Mouse (Mus musculus): Measurements from ENCODE around the gene Pcolce2. TPM values are rescaled to one million over a fixed set of nuclear protein-coding genes. Genes with fewer than 3 reads are reported as not detected.

Pcolce2 gene
- polyA plus RNA-seq, 1 experiment from 2014 or later = 0.91 TPM

DNA sequence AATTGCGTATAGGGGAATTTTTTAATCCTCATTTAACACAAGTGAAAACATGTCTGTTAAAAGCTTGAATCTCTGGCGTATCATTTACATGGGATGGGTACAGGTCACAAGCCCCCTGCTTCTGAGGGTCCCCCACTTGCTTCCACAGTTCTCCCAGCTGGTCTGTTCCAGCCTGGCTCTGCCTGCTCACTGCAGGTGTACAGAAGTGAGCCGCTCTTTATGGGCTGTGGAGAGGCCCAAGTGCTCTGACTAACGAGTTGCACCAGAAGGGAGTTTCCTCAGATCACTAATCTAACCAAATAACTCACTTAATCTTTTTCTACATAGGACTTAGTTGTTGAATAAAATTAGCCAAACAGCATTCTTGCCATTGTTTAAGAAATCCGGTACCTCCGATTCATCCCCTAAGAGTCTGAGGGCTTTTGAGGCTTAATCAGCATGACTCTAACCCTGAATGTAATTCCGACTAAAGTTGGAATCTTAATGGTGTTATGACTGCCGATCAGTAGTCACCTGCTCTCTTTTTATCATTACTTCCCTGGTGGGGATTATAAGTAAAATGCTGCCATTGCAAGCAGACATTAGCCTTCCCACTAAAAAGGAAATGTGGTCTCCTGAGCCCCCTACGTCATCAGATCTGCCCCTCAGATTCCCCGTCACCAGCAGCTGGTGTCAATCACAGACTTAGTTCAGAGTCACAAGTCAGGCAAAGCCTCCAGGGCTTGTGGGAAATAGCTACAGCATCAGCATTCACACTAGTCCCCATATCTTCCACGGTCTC, 48.4 kb downstream of the Pcolce2 start:
- H3K27ac ChIP-seq (replicated peaks) = no peak overlapping the region
- H3K4me1 ChIP-seq = no peaks in the 10 kb centered on the region
- no peaks in the 10 kb centered on the region for H3K27me3 ChIP-seq (replicated peaks)
- no peak overlapping the region for H3K9ac ChIP-seq
- H3K36me3 ChIP-seq = no peaks in the 10 kb centered on the region
- ATAC-seq (ENCODE audit: extremely low read depth, insufficient number of reproducible peaks, low FRiP score, low TSS enrichment) = no peak
- no peak overlapping the region for H3K4me3 ChIP-seq
- H3K4me2 ChIP-seq = no peak overlapping the region
- WGBS = 71% methylated on average over 11 of the region's 11 CpGs
- H3K9me3 ChIP-seq = no peaks in the 10 kb centered on the region

DNA sequence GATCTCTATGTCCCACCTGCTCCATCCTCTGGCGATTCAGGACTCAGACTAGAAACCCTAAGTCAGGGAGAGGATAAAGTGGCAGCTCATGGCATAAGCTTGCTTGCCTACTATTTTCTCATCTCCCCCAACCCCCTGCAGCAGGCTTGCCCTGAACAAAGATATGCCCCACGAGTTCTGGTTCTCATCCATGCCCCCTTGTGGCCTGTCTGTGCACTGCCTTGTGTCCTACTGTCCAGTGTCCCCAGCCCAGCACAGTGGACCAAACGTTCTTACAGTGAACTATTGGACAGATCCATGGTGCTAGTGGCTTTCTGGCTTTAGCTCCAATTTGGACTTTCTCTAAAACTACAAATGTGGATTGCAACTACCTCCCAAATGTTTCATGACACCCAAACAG, 50.7 kb downstream of the Pcolce2 start:
- Histone ChIP-seq H3K36me3 (no peaks in the 10 kb centered on the region), H3K4me2 (no peak overlapping the region), H3K4me1 (no peaks in the 10 kb centered on the region), H3K4me3 (no peak overlapping the region), H3K9me3 (no peaks in the 10 kb centered on the region), H3K9ac (no peak overlapping the region), H3K27me3 (replicated peaks) (no peaks in the 10 kb centered on the region), H3K27ac (replicated peaks) (no peak overlapping the region)
- 53% methylated on average over 3 of the region's 3 CpGs for WGBS
- no peak for ATAC-seq (ENCODE audit: extremely low read depth, insufficient number of reproducible peaks, low FRiP score, low TSS enrichment)

DNA sequence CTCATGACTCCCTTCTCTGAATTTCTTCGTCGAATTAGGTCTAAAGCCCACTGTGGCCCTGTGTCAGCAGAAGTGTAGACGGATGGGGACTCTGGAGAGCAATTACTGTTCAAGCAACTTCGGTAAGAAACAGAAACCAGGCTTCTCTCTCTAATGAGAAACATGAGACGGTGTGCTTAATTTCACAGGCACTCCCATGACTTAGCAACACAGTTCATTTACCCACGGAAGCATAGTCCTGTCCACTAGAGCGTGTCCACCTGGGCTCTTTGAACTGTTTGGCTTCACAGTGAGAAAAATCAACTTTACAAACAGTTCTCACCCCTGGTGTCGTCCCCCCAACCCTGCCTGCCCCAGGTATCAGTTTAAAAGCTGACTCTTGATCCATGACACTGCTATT, 55.4 kb downstream of the Pcolce2 start:
- WGBS = 64% methylated on average over 8 of the region's 8 CpGs
- Histone ChIP-seq H3K9ac (no peak overlapping the region), H3K36me3 (no peaks in the 10 kb centered on the region), H3K9me3 (no peaks in the 10 kb centered on the region), H3K27me3 (replicated peaks) (no peaks in the 10 kb centered on the region), H3K4me1 (0 out of 2 replicates have a peak, but pooled peaks cover 4% of the 10 kb centered on the region), H3K27ac (replicated peaks) (no peak overlapping the region), H3K4me2 (no peak overlapping the region), H3K4me3 (no peak overlapping the region)
- ATAC-seq (ENCODE audit: extremely low read depth, insufficient number of reproducible peaks, low FRiP score, low TSS enrichment) = no peak

DNA sequence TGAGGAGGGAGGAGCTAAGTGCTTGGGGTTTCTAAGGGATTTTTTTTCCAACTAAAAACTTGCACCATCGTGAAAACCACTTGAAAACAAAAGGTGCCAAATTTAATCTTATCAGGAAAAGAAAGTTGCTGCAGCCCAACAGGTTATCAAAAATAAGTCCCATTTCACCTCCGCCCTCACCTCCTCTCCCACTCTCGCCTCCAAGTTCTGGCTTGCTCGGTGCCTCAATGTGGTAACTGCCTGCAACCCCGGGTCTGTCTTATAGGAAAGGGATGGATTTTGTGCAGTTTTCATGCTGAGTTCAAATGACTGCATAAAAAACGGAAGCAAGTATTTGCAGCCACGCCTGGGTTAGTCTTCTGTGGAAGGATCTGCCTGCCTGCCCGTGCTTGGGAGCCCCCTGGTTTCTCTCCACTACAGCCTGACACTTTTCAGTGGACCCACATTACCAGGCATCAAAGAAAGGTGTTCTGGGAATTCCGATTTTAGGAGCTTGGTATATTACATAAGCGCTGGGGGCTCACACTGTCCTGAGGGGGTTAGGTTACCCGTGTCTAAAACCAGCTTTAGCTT, 56.2 kb downstream of the Pcolce2 start:
- Histone ChIP-seq H3K4me1 (0 out of 2 replicates have a peak, but pooled peaks cover 4% of the 10 kb centered on the region), H3K4me2 (peak overlapping the region; percentile 14), H3K27ac (replicated peaks) (no peak overlapping the region), H3K36me3 (no peaks in the 10 kb centered on the region), H3K9me3 (no peaks in the 10 kb centered on the region), H3K4me3 (no peak overlapping the region), H3K9ac (no peak overlapping the region), H3K27me3 (replicated peaks) (no peaks in the 10 kb centered on the region)
- WGBS = 63% methylated on average over 11 of the region's 11 CpGs
- no peak for ATAC-seq (ENCODE audit: extremely low read depth, insufficient number of reproducible peaks, low FRiP score, low TSS enrichment)

DNA sequence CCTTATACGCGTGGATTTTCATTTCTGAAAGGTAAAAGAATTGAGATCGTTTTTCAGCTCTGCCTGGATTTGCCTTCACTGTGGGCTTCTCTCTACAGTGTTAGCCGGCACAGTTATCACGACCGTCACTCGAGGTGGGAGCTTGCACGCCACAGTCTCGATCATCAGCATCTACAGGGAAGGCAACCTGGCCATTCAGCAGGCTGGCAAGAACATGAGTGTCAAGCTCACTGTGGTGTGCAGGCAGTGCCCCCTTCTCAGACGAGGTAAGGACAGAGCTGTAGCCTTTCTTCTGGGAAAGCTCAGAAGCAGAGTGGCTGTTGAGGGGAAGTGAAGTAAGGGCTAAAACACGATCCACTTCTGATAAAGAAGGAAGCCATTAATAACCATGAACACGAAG, 57.1 kb downstream of the Pcolce2 start:
- WGBS = 53% methylated on average over 12 of the region's 12 CpGs
- H3K4me2 ChIP-seq = peak overlapping the region; percentile 14
- no peak for ATAC-seq (ENCODE audit: extremely low read depth, insufficient number of reproducible peaks, low FRiP score, low TSS enrichment)

DNA sequence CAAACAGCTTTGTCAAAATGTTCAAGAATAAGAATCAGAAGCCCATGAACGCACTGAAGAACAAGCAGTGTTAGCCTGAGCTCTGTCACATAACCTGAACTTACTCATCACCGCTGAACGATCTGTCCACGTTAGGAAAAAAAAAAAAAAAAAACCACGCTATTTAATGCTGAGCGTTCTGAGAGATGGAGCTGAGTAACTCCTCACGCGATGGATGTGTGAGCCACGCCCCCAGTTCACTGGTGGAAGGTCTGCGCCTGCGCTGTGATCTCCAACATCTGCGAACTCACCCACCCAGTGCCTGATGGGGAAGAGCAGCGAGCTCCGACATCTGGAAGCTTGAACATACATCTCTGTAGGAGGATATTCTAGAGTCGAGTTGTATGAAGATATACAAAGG, 57.6 kb downstream of the Pcolce2 start:
- no peak overlapping the region for H3K4me3 ChIP-seq
- H3K27ac ChIP-seq (replicated peaks) = no peak overlapping the region
- H3K4me1 ChIP-seq = 0 out of 2 replicates have a peak, but pooled peaks cover 4% of the 10 kb centered on the region
- no peaks in the 10 kb centered on the region for H3K9me3 ChIP-seq
- WGBS = 85% methylated on average over 15 of the region's 15 CpGs
- no peak overlapping the region for H3K9ac ChIP-seq
- no peak for ATAC-seq (ENCODE audit: extremely low read depth, insufficient number of reproducible peaks, low FRiP score, low TSS enrichment)
- no peak overlapping the region for H3K4me2 ChIP-seq
- no peaks in the 10 kb centered on the region for H3K27me3 ChIP-seq (replicated peaks)
- no peaks in the 10 kb centered on the region for H3K36me3 ChIP-seq

More for the DNA sequence above, 57.1 kb downstream of the Pcolce2 start:
- H3K4me1 ChIP-seq = 0 out of 2 replicates have a peak, but pooled peaks cover 4% of the 10 kb centered on the region
- H3K27me3 ChIP-seq (replicated peaks) = no peaks in the 10 kb centered on the region
- H3K36me3 ChIP-seq = no peaks in the 10 kb centered on the region
- H3K4me3 ChIP-seq = no peak overlapping the region
- 0 out of 2 replicates have a peak overlapping the region, but pooled peaks have one; percentile 6 for H3K9ac ChIP-seq
- no peak overlapping the region for H3K27ac ChIP-seq (replicated peaks)
- no peaks in the 10 kb centered on the region for H3K9me3 ChIP-seq

DNA sequence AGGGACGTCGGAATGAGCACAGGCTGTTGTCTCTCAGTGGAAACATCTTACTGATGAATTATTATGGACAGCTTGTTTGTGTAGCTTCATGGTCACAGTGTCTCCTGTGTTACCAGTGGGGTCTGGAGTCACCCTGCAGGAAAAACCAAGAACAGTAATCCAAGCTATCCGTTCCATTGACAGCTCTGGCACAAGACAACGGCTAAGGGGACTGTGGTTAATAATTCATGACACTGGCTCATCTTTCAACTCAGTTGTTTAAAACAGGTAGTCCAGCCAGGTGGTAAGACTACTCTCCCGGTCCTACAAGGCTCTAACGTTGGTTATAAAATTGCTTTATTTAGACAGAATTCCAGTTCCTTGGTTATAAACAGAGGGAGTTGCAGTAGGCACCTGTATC, 59.2 kb downstream of the Pcolce2 start:
- WGBS = 66% methylated on average over 6 of the region's 6 CpGs
- Histone ChIP-seq H3K27me3 (replicated peaks) (no peaks in the 10 kb centered on the region), H3K27ac (replicated peaks) (no peak overlapping the region), H3K9me3 (no peaks in the 10 kb centered on the region), H3K4me1 (0 out of 2 replicates have a peak, but pooled peaks cover 4% of the 10 kb centered on the region), H3K4me3 (no peak overlapping the region), H3K9ac (no peak overlapping the region), H3K4me2 (no peak overlapping the region), H3K36me3 (no peaks in the 10 kb centered on the region)
- ATAC-seq (ENCODE audit: extremely low read depth, insufficient number of reproducible peaks, low FRiP score, low TSS enrichment) = no peak

DNA sequence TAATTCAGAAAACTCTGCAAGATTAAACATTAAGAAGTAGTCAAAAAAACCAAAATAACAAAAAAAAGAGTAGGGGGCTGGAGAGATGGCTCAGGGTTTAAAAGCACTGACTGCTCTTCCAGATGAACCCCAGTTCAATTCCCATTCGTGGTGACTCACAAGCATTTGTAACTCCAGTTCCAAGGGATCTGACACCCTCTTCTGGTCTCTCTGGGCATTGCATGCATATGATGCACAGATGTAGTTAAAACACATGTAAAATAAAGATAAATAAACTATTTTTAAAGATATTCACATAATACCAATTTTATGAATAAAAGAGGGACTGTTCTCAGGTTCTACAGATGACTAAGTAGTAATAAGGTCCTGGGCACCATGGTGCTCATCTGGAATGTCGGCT, 60.4 kb downstream of the Pcolce2 start:
- no peak for ATAC-seq (ENCODE audit: extremely low read depth, insufficient number of reproducible peaks, low FRiP score, low TSS enrichment)
- no peaks in the 10 kb centered on the region for H3K27me3 ChIP-seq (replicated peaks)
- H3K36me3 ChIP-seq = no peaks in the 10 kb centered on the region
- H3K9ac ChIP-seq = no peak overlapping the region
- H3K9me3 ChIP-seq = no peaks in the 10 kb centered on the region
- no peak overlapping the region for H3K4me3 ChIP-seq
- H3K27ac ChIP-seq (replicated peaks) = no peak overlapping the region
- 57% methylated on average over 2 of the region's 2 CpGs for WGBS
- H3K4me2 ChIP-seq = no peak overlapping the region
- 0 out of 2 replicates have a peak, but pooled peaks cover 4% of the 10 kb centered on the region for H3K4me1 ChIP-seq

DNA sequence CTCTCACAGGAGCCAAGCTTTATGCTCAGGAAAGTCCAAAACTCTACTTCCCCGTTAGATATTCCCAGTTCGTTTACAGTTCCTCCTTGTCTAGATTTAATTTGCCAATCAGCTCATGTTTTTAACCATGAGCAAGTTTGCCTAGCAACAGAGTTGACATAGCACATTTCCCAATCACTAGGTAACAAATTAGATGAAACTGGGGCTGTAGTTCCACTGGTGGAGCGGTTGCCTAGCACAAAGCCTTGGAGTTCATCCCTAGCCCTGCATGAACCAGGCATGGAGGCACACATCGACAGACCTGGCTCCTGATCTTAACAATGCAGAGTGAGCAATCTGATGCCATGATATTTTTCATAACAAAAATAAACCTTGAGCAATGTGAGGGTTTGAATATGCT, 61.9 kb downstream of the Pcolce2 start:
- no peaks in the 10 kb centered on the region for H3K9me3 ChIP-seq
- ATAC-seq (ENCODE audit: extremely low read depth, insufficient number of reproducible peaks, low FRiP score, low TSS enrichment) = no peak
- H3K4me3 ChIP-seq = no peak overlapping the region
- H3K27me3 ChIP-seq (replicated peaks) = no peaks in the 10 kb centered on the region
- 72% methylated on average over 4 of the region's 4 CpGs for WGBS
- no peak overlapping the region for H3K27ac ChIP-seq (replicated peaks)
- no peaks in the 10 kb centered on the region for H3K36me3 ChIP-seq
- no peak overlapping the region for H3K9ac ChIP-seq
- H3K4me1 ChIP-seq = 0 out of 2 replicates have a peak, but pooled peaks cover 4% of the 10 kb centered on the region
- H3K4me2 ChIP-seq = no peak overlapping the region

DNA sequence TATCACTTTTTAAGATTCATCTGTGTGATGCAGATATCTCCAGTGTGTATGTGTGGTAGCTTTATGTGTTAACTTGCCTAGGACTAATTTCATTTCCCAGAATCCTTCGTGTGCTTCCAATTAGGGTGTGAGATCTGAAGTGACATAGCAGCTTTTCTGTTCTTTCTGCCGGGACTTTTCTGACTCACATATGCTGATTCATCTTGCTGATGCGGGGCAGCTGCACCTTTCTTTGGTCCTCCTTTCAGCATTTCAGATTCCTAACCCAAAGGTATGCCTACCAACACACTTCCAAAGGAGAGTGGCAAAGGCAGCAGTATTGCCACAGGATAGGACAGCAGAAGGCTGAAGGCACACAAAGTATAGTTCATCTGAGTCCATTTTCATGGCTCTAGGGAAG, 66.7 kb downstream of the Pcolce2 start:
- Histone ChIP-seq H3K4me1 (no peaks in the 10 kb centered on the region), H3K9me3 (no peaks in the 10 kb centered on the region), H3K27ac (replicated peaks) (no peak overlapping the region), H3K36me3 (peaks cover 14% of the 10 kb centered on the region), H3K4me3 (no peak overlapping the region), H3K4me2 (no peak overlapping the region), H3K9ac (no peak overlapping the region), H3K27me3 (replicated peaks) (no peaks in the 10 kb centered on the region)
- ATAC-seq (ENCODE audit: extremely low read depth, insufficient number of reproducible peaks, low FRiP score, low TSS enrichment) = no peak
- WGBS = 73% methylated on average over 3 of the region's 3 CpGs

DNA sequence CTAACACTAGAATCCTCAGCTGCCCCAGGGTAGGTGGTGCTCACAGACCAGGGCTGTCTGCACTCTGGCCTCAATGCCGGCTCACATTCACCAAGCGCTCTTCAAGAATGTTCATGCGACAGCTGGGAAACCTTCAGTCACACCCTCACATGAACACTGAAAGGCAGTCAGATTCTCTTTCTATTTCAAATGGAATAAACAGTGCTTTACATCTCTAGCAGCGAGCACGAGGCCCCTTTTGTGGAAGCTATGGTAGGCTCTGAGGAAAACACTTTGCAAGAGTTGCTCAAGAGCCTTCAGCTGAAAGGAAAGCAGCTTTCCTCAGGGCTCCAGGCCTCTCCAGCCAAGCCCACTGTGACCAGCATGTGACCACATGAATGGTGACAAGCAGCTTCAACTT, 68.0 kb downstream of the Pcolce2 start:
- ATAC-seq (ENCODE audit: extremely low read depth, insufficient number of reproducible peaks, low FRiP score, low TSS enrichment) = no peak
- Histone ChIP-seq H3K4me3 (no peak overlapping the region), H3K9me3 (no peaks in the 10 kb centered on the region), H3K9ac (no peak overlapping the region), H3K36me3 (peaks cover 20% of the 10 kb centered on the region), H3K27ac (replicated peaks) (no peak overlapping the region), H3K4me2 (no peak overlapping the region), H3K27me3 (replicated peaks) (no peaks in the 10 kb centered on the region), H3K4me1 (no peaks in the 10 kb centered on the region)
- WGBS = 62% methylated on average over 5 of the region's 5 CpGs

DNA sequence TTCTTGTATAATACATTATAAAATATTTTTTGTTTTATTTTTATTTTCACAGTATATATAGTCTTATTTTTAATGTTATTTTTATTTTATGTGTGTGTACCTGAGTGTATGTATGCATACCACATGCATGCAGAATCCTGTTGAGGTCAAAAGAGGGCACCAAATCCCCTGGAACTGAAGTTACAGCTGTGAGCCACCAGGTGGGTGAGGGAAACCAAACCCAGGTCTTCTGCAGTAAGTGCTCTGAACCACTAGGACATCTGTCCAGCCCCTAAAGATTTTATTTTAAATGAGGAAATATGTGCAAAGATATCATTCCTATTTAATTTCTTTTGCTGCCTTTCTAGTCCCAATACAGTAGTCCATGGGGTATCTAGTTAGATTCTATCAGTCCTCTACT, 71.5 kb downstream of the Pcolce2 start:
- no peak overlapping the region for H3K27ac ChIP-seq (replicated peaks)
- no peak overlapping the region for H3K9ac ChIP-seq
- H3K27me3 ChIP-seq (replicated peaks) = no peaks in the 10 kb centered on the region
- H3K4me1 ChIP-seq = no peaks in the 10 kb centered on the region
- peaks cover 20% of the 10 kb centered on the region for H3K36me3 ChIP-seq
- no peak overlapping the region for H3K4me2 ChIP-seq
- no peaks in the 10 kb centered on the region for H3K9me3 ChIP-seq
- no peak overlapping the region for H3K4me3 ChIP-seq
- ATAC-seq (ENCODE audit: extremely low read depth, insufficient number of reproducible peaks, low FRiP score, low TSS enrichment) = no peak
